Comparison of ENCODE assay signal across 17 mouse cellular contexts in genomic region chr10:39324291-39324690, GRCm38 (mm10).
"Had no signal": no experiment of that assay in that cellular context is flagged by ENCODE, and none has a peak within 500 bp of the region (broad histone marks: within the 10 kb centered on the region; RNA-seq: fewer than 3 reads in every experiment).

No protein-coding gene starts in this region.

- ATAC-seq: liver, embryonic 12.5 days had no signal

- DNase-seq: kidney, adult 9 months; kidney, postnatal 4 days; lung, embryonic 14.5 days; lung, postnatal 14 days; midbrain, embryonic 14.5 days; retina, postnatal 1 day; right cerebral cortex, postnatal 4 days; spleen, adult 18-20 months; thymus, adult 2 months; thymus, postnatal 25 days had no signal

- H3K9me3 ChIP-seq: limb, embryonic 15.5 days; liver, embryonic 12.5 days; midbrain, embryonic 10.5 days; neural tube, embryonic 13.5 days had no signal

- H3K9ac ChIP-seq: limb, embryonic 15.5 days; liver, embryonic 12.5 days; lung, embryonic 14.5 days; neural tube, embryonic 13.5 days had no signal

- H3K27me3 ChIP-seq: limb, embryonic 15.5 days; liver, embryonic 12.5 days; neural tube, embryonic 13.5 days had no signal

- H3K36me3 ChIP-seq: limb, embryonic 15.5 days; liver, embryonic 12.5 days; midbrain, embryonic 10.5 days; neural tube, embryonic 13.5 days had no signal

- H3K27ac ChIP-seq: kidney, postnatal 0 days; layer of hippocampus, adult 2 months; left cerebral cortex, adult 2 months; limb, embryonic 15.5 days; liver, embryonic 12.5 days; midbrain, embryonic 10.5 days; neural tube, embryonic 13.5 days had no signal

- H3K4me2 ChIP-seq: limb, embryonic 15.5 days; liver, embryonic 12.5 days; lung, embryonic 14.5 days; neural tube, embryonic 13.5 days had no signal

- H3K4me1 ChIP-seq: liver, embryonic 12.5 days had no signal

- H3K4me3 ChIP-seq: layer of hippocampus, adult 2 months; left cerebral cortex, adult 2 months; limb, embryonic 15.5 days; liver, embryonic 12.5 days; midbrain, embryonic 10.5 days; neural tube, embryonic 13.5 days had no signal
